In the genomic region with DNA sequence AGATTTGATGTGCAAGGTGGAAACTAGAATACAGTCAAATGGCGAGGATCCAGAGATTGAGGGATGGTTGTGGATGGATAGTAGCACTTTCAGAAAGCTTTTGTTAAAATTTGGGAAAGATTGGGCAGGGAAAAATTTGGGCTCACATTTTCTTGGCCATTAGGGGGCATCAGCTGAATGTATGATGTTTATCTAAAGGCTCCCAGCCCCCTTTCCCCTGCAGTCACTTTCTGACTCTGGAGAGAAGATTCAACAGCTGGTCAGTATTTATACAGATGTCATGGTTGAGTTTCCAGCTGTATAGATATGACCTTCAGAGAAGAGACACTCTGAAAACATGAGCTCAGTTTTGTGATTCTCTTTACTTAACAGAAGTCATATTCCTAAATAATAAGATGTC, we compare ENCODE assay signal across 14 mouse cellular contexts.
DNase-seq lines count a peak whose midpoint lies in the region; ATAC-seq and TF ChIP-seq lines count a peak whose summit lies in the region.
"Had no signal": no experiment of that assay in that cellular context is flagged by ENCODE, and none has a peak within 500 bp of the region (broad histone marks: within the 10 kb centered on the region; RNA-seq: fewer than 3 reads in every experiment).

No protein-coding gene starts in this region.

- TF ChIP-seq CTCF in heart, adult 2 months (IDR thresholded peaks at IDR 0.05), result 0 out of 2 replicates have a peak, but pooled peaks have one; percentile 20
- peak; percentile 27 for TF ChIP-seq CTCF in lung, embryonic 14.5 days (IDR thresholded peaks at IDR 0.05; ENCODE audit: low read depth)
- TF ChIP-seq CTCF in lung, postnatal 0 days (IDR thresholded peaks at IDR 0.05), result no peak
- peak; percentile 9; the same call in 1 of the 2 replicates for TF ChIP-seq CTCF in brain, embryonic 14.5 days (IDR thresholded peaks at IDR 0.05; ENCODE audit: borderline replicate concordance, extremely low read depth, insufficient read depth, insufficient read length)
- TF ChIP-seq CTCF in thymus, adult 2 months (IDR thresholded peaks at IDR 0.05; ENCODE audit: borderline replicate concordance, control insufficient read depth, extremely low read depth, insufficient read depth, low read length, poor library complexity), result no peak

- no peaks in the 10 kb centered on the region for H3K9me3 ChIP-seq in lung, embryonic 14.5 days (ENCODE audit: low read depth, low read length)
- no peaks in the 10 kb centered on the region for H3K9me3 ChIP-seq in lung, postnatal 0 days (ENCODE audit: low read length)
- H3K9me3 ChIP-seq: limb, embryonic 15.5 days; lung, embryonic 15.5 days; stomach, embryonic 15.5 days had no signal

- no peak overlapping the region for H3K27ac ChIP-seq in heart, adult 2 months
- no peak overlapping the region for H3K27ac ChIP-seq in lung, embryonic 14.5 days (ENCODE audit: low read depth)
- no peak overlapping the region for H3K27ac ChIP-seq in lung, postnatal 0 days (ENCODE audit: low read length)
- H3K27ac ChIP-seq in thymus, adult 2 months (ENCODE audit: control insufficient read depth, insufficient read depth, low read length), result no peak overlapping the region
- H3K27ac ChIP-seq: gastrocnemius, adult 2 months; limb, embryonic 15.5 days; lung, embryonic 15.5 days; stomach, embryonic 15.5 days had no signal

- no peaks in the 10 kb centered on the region for H3K79me2 ChIP-seq in heart, adult 2 months (replicated peaks; ENCODE audit: control insufficient read depth, insufficient read depth, low read length)

- no peak for TF ChIP-seq EP300 in heart, adult 2 months (IDR thresholded peaks at IDR 0.05; ENCODE audit: insufficient read depth, low read depth, low read length)
- no peak for TF ChIP-seq EP300 in lung, postnatal 0 days (IDR thresholded peaks at IDR 0.05)

- H3K36me3 ChIP-seq in heart, adult 2 months (ENCODE audit: control insufficient read depth, insufficient read depth, low read length), result no peaks in the 10 kb centered on the region
- no peaks in the 10 kb centered on the region for H3K36me3 ChIP-seq in lung, embryonic 14.5 days (ENCODE audit: insufficient read depth)
- no peaks in the 10 kb centered on the region for H3K36me3 ChIP-seq in lung, postnatal 0 days (ENCODE audit: insufficient read depth, low read length)
- H3K36me3 ChIP-seq in thymus, adult 2 months (ENCODE audit: control insufficient read depth, insufficient read depth, low read length), result no peaks in the 10 kb centered on the region
- H3K36me3 ChIP-seq: limb, embryonic 15.5 days; lung, embryonic 15.5 days; stomach, embryonic 15.5 days had no signal

- intact Hi-C loops in heart, adult 2 months (cut with DNase I), result no loop called here

- H3K9ac ChIP-seq in heart, adult 2 months (ENCODE audit: low read depth, low read length), result no peak overlapping the region
- H3K9ac ChIP-seq in lung, embryonic 14.5 days, result no peak overlapping the region
- no peak overlapping the region for H3K9ac ChIP-seq in lung, postnatal 0 days (replicated peaks; ENCODE audit: low read depth)
- H3K9ac ChIP-seq: limb, embryonic 15.5 days; lung, embryonic 15.5 days; stomach, embryonic 15.5 days had no signal

- no peak overlapping the region for H3K4me2 ChIP-seq in lung, embryonic 14.5 days
- H3K4me2 ChIP-seq in lung, postnatal 0 days (replicated peaks; ENCODE audit: low read depth, low read length), result no peak overlapping the region
- H3K4me2 ChIP-seq: limb, embryonic 15.5 days; lung, embryonic 15.5 days; stomach, embryonic 15.5 days had no signal

- no peaks in the 10 kb centered on the region for H3K4me1 ChIP-seq in heart, adult 2 months (ENCODE audit: control insufficient read depth, insufficient read depth, low read length)
- H3K4me1 ChIP-seq in lung, embryonic 14.5 days (ENCODE audit: insufficient read depth), result no peaks in the 10 kb centered on the region
- no peaks in the 10 kb centered on the region for H3K4me1 ChIP-seq in lung, postnatal 0 days (ENCODE audit: insufficient read depth, low read depth, low read length)
- H3K4me1 ChIP-seq in thymus, adult 2 months (replicated peaks; ENCODE audit: control insufficient read depth, insufficient read depth, low read length), result no peaks in the 10 kb centered on the region
- H3K4me1 ChIP-seq: limb, embryonic 15.5 days; lung, embryonic 15.5 days; stomach, embryonic 15.5 days had no signal

- no peak for TF ChIP-seq POLR2A in heart, adult 2 months (IDR thresholded peaks at IDR 0.05; ENCODE audit: insufficient read depth, low read depth, low read length)
- no peak for TF ChIP-seq POLR2A in brain, embryonic 14.5 days (IDR thresholded peaks at IDR 0.05; ENCODE audit: borderline replicate concordance, extremely low read depth, insufficient read depth, insufficient read length, poor library complexity, severe bottlenecking)
- no peak for TF ChIP-seq POLR2A in thymus, adult 2 months (IDR thresholded peaks at IDR 0.05; ENCODE audit: control insufficient read depth, extremely low read depth, insufficient read depth, low read length, poor library complexity)

- no peaks in the 10 kb centered on the region for H3K27me3 ChIP-seq in heart, adult 2 months (ENCODE audit: control insufficient read depth, insufficient read depth, low read length)
- H3K27me3 ChIP-seq in lung, embryonic 14.5 days (ENCODE audit: insufficient read depth, low read length), result no peaks in the 10 kb centered on the region
- H3K27me3 ChIP-seq in lung, postnatal 0 days (replicated peaks; ENCODE audit: insufficient read depth, low read length), result no peaks in the 10 kb centered on the region
- no peaks in the 10 kb centered on the region for H3K27me3 ChIP-seq in thymus, adult 2 months (ENCODE audit: control insufficient read depth, insufficient read depth, low read length)
- H3K27me3 ChIP-seq: limb, embryonic 15.5 days; lung, embryonic 15.5 days; stomach, embryonic 15.5 days had no signal

- no peak for DNase-seq in heart, adult 2 months
- no peak for DNase-seq in heart, adult 9 months (ENCODE audit: low spot score in 2 of 2)
- peak; percentile 68 for DNase-seq in lung, embryonic 14.5 days
- no peak for DNase-seq in lung, postnatal 0 days (ENCODE audit: low spot score)
- peak; percentile 17 for DNase-seq in brain, embryonic 14.5 days (ENCODE audit: low read depth)
- peak; percentile 28 to 63 for DNase-seq in layer of hippocampus, postnatal 10 days (ENCODE audit: low spot score in 2 of 2)
- no peak for DNase-seq in thymus, adult 2 months
- DNase-seq: cerebellum, postnatal 36 days; gastrocnemius, adult 2 months; thymus, postnatal 4 days had no signal

- 61% methylated on average over 1 of the region's 1 CpGs for WGBS in heart, adult 2 months
- 27% methylated on average over 1 of the region's 1 CpGs for WGBS in lung, embryonic 14.5 days
- WGBS in lung, postnatal 0 days, result 19% methylated on average over 1 of the region's 1 CpGs
- 50% methylated on average over 1 of the region's 1 CpGs for WGBS in thymus, adult 2 months

- ATAC-seq in lung, embryonic 14.5 days (ENCODE audit: insufficient read depth), result 0 out of 2 replicates have a peak, but pooled peaks have one; percentile 68
- ATAC-seq in lung, postnatal 0 days, result no peak
- ATAC-seq: CD4-positive, CD25-positive, alpha-beta regulatory T cell, adult 4 months had no signal

- H3K4me3 ChIP-seq in heart, adult 2 months, result no peak overlapping the region
- no peak overlapping the region for H3K4me3 ChIP-seq in lung, embryonic 14.5 days (ENCODE audit: low read depth, low read length)
- H3K4me3 ChIP-seq in lung, postnatal 0 days (ENCODE audit: low read depth, low read length), result no peak overlapping the region
- H3K4me3 ChIP-seq in thymus, adult 2 months (ENCODE audit: control insufficient read depth, insufficient read depth, low read length), result no peak overlapping the region
- H3K4me3 ChIP-seq: gastrocnemius, adult 2 months; limb, embryonic 15.5 days; lung, embryonic 15.5 days; stomach, embryonic 15.5 days had no signal

Comparison
In these comparisons a context has a peak if more than half of its experiments do, and no peak if none do; other contexts are left out.
1. DNase-seq: peak in lung, embryonic 14.5 days (single experiment), brain, embryonic 14.5 days (single experiment) and layer of hippocampus, postnatal 10 days (2 of 2); none in heart, adult 2 months (0 of 2), heart, adult 9 months (0 of 2), lung, postnatal 0 days (single experiment) and thymus, adult 2 months (single experiment).
2. CTCF ChIP-seq: peak in heart, adult 2 months (single experiment), lung, embryonic 14.5 days (single experiment) and brain, embryonic 14.5 days (single experiment); none in lung, postnatal 0 days (single experiment) and thymus, adult 2 months (single experiment).